Mouse (Mus musculus) heart, postnatal 0 days (tissue): ENCODE data around the gene Cdc42. TPM values are rescaled to one million over a fixed set of nuclear protein-coding genes. Genes with fewer than 3 reads are reported as not detected.

ENCODE experiments used
- ATAC-seq: fragments of 200-750 bp; cut with Nextera tagmentation; 2 replicates; pipeline ENCODE4 v1.8.0; 2017; ENCODE audit warnings: low read depth, moderate number of reproducible peaks, moderate library complexity; ENCODE audit not compliant: insufficient read depth
- DNase-seq: peaks from one replicate; pipeline ENCODE4 v3.0.0-alpha.2; 2016; ENCODE audit warnings: low spot score
- H3K27ac ChIP-seq: fragments of 300-500 bp; sonication (generic); 2 replicates; pipeline ENCODE4 v1.5.1; 2014; ENCODE audit warnings: low read depth, mild to moderate bottlenecking
- H3K27me3 ChIP-seq: fragments of 300-500 bp; sonication (generic); 2 replicates; pipeline ENCODE4 v1.6.1; 2014; ENCODE audit warnings: low read length, mixed read lengths; ENCODE audit not compliant: control insufficient read depth, insufficient read depth
- H3K36me3 ChIP-seq: fragments of 300-500 bp; sonication (generic); replicated peaks from 2 replicates; pipeline ENCODE4 v1.6.1; 2014; ENCODE audit warnings: low read length, mixed read lengths; ENCODE audit not compliant: control insufficient read depth, insufficient read depth
- H3K4me1 ChIP-seq: fragments of 300-500 bp; sonication (generic); 2 replicates; pipeline ENCODE4 v1.6.1; 2014; ENCODE audit warnings: antibody characterized with exemption; ENCODE audit not compliant: control insufficient read depth, insufficient read depth
- H3K4me2 ChIP-seq: fragments of 300-500 bp; sonication (generic); 2 replicates; pipeline ENCODE4 v1.6.1; 2014; ENCODE audit warnings: low read depth, mild to moderate bottlenecking, low read length, moderate library complexity
- H3K4me3 ChIP-seq: fragments of 300-500 bp; sonication (generic); 2 replicates; pipeline ENCODE4 v1.5.1; 2014; ENCODE audit warnings: low read depth, low read length
- H3K9ac ChIP-seq: fragments of 300-500 bp; sonication (generic); replicated peaks from 2 replicates; pipeline ENCODE4 v1.6.1; 2014; ENCODE audit warnings: low read depth, low read length, mixed read lengths
- H3K9me3 ChIP-seq: fragments of 300-500 bp; sonication (generic); replicated peaks from 2 replicates; pipeline ENCODE4 v1.6.1; 2016; ENCODE audit warnings: low read length; ENCODE audit not compliant: control insufficient read depth
- CTCF ChIP-seq: IDR thresholded peaks from 2 replicates; pipeline ENCODE4 v1.5.1; 2016; ENCODE audit warnings: antibody characterized with exemption, control low read depth, low read depth
- EP300 ChIP-seq: IDR thresholded peaks from 2 replicates; pipeline ENCODE4 v1.6.1; 2016; ENCODE audit warnings: antibody characterized with exemption, low read depth
- WGBS: fragments of 180-500 bp; shearing (Covaris S2); extraction: QIAGEN DNeasy Blood & Tissue Kit; methylation state at CpG from one replicate; pipeline ENCODE4 v1.1.7; 2014; 5-methylcytosine and 5-hydroxymethylcytosine counted together
- polyA plus RNA-seq: library from polyadenylated mRNA; unstranded; fragments of >200 nt; fragmentation: Nextera tagmentation; extraction: Ambion mirVana; gene quantifications from 2 replicates; pipeline ENCODE4 v1.2.1, GENCODE M21; 2015
- total RNA-seq: library from RNA; depleted of rRNA; stranded (reverse); fragments of >200 nt; gene quantifications from 2 replicates; pipeline ENCODE4 v1.2.3, GENCODE M21; 2014; ENCODE audit warnings: low replicate concordance

Cdc42 gene
- total and polyA plus RNA-seq, 2 experiments from 2014 or later, result 295 to 397 TPM

DNA sequence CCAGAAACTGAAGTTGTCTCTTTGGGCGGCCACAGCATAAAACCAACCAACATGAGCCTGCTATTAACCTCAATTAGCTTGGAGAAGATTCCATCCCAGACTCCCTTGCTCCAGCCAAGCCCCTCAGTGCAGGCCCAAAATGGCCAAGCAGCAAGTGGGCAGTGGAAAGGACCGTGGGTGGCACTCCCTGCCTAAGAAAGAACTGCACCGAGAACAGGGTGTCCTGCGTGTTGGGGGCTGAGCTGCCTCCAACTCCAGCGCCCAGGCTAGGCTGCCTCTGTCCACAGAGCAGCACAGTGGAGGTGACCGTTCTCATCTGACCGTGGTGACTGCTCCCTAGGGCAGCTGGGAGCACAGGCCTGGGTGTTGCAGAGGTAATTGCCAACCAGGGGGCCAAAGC lies 63.5 kb downstream of the Cdc42 start:
- 77% methylated on average over 7 of the region's 7 CpGs for WGBS
- no peak for DNase-seq
- H3K9me3 ChIP-seq, result no peaks in the 10 kb centered on the region
- no peaks in the 10 kb centered on the region for H3K27me3 ChIP-seq
- H3K4me3 ChIP-seq, result no peak overlapping the region
- no peak overlapping the region for H3K9ac ChIP-seq
- TF ChIP-seq CTCF (no peak), EP300 (no peak)
- no peaks in the 10 kb centered on the region for H3K36me3 ChIP-seq
- H3K27ac ChIP-seq, result no peak overlapping the region
- H3K4me1 ChIP-seq, result no peaks in the 10 kb centered on the region
- H3K4me2 ChIP-seq, result no peak overlapping the region
- no peak for ATAC-seq

DNA sequence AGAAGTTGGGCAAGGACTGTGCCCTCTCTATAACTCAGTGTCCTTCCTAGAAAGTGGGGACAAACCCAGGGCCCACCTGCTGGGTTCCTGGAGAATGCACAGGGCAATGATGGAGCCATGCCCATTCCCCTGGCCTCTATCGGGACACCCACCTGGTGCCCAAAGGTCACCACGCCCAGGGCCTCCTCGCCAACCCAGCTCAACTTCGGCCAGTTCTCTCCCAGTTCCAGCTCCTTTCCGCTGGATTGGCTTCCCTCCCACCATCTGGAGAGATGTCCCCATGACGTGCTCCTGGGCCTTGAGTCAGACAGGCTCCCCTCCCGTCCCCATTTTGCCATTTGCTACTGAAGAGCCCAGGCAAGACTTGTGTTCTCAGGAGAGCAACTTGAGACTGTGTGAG lies 64.9 kb downstream of the Cdc42 start:
- WGBS, result 82% methylated on average over 7 of the region's 7 CpGs
- Histone ChIP-seq H3K9ac (no peak overlapping the region), H3K27me3 (no peaks in the 10 kb centered on the region), H3K9me3 (no peaks in the 10 kb centered on the region), H3K4me3 (no peak overlapping the region), H3K4me2 (no peak overlapping the region), H3K36me3 (no peaks in the 10 kb centered on the region), H3K4me1 (no peaks in the 10 kb centered on the region), H3K27ac (no peak overlapping the region)
- TF ChIP-seq EP300, result no peak
- no peak for TF ChIP-seq CTCF
- no peak for DNase-seq
- ATAC-seq, result no peak

DNA sequence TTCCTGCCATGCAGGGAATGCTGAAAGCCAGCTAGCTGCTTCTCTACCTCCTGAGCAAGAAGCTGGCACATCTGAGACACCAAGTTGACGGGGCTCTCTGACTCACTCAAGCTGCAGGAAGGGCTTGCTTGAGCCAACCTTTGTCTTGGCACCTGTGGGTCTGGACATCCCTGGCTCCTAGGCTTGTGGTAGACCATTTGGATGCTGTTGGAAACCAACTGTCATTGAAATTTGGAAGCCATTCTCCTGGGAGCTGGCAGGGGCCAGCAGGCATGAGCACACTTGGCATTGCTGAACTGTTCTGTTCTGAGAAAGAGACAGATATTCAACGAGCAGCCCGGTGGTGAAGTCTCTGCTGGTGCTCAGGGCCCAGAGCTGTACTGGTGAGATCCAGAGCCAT lies 67.3 kb downstream of the Cdc42 start:
- no peak overlapping the region for H3K9ac ChIP-seq
- H3K4me2 ChIP-seq, result no peak overlapping the region
- H3K4me3 ChIP-seq, result no peak overlapping the region
- H3K9me3 ChIP-seq, result no peaks in the 10 kb centered on the region
- H3K27me3 ChIP-seq, result no peaks in the 10 kb centered on the region
- ATAC-seq (no peak), DNase-seq (no peak)
- no peaks in the 10 kb centered on the region for H3K4me1 ChIP-seq
- WGBS, result 64% methylated on average over 3 of the region's 3 CpGs
- H3K36me3 ChIP-seq, result no peaks in the 10 kb centered on the region
- TF ChIP-seq CTCF (no peak), EP300 (no peak)
- no peak overlapping the region for H3K27ac ChIP-seq

GRCm38 (mm10) chr4:137289701-137290100 lies 67.8 kb downstream of the Cdc42 start:
- DNase-seq, result no peak
- TF ChIP-seq EP300 (no peak), CTCF (no peak)
- ATAC-seq, result no peak
- Histone ChIP-seq H3K27ac (no peak overlapping the region), H3K4me3 (no peak overlapping the region), H3K9ac (no peak overlapping the region), H3K36me3 (no peaks in the 10 kb centered on the region), H3K4me1 (no peaks in the 10 kb centered on the region), H3K4me2 (no peak overlapping the region), H3K27me3 (peaks cover 3% of the 10 kb centered on the region), H3K9me3 (no peaks in the 10 kb centered on the region)
- 80% methylated on average over 6 of the region's 6 CpGs for WGBS

GRCm38 (mm10) chr4:137287818-137288217 lies 69.7 kb downstream of the Cdc42 start:
- Histone ChIP-seq H3K4me3 (no peak overlapping the region), H3K27ac (no peak overlapping the region), H3K4me2 (no peak overlapping the region), H3K4me1 (no peaks in the 10 kb centered on the region), H3K27me3 (peaks cover 22% of the 10 kb centered on the region), H3K9ac (no peak overlapping the region), H3K9me3 (no peaks in the 10 kb centered on the region), H3K36me3 (no peaks in the 10 kb centered on the region)
- TF ChIP-seq EP300 (no peak), CTCF (peak; percentile 82)
- ATAC-seq (no peak), DNase-seq (peak; percentile 52)
- 3% methylated on average over 4 of the region's 4 CpGs for WGBS

DNA sequence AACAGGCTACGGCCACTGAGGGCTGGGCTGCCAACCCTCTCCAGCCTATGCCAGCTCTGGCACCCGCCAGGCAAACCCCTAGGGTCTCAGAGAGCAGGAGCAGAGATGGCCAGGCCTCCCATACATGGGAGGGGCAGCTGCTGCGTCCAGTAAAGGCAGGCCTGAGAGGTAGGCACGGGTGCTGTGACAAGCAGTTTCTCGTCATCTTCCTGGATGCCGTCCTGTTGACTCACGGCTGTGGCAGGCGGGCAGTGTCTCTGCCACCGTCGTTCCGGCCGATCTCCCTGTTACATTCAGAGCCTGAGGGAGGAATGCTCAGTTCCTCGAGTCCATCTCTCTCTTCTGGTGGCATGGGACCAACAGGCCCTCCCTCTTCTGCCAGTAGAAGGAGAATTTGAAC lies 70.3 kb downstream of the Cdc42 start:
- DNase-seq, result no peak
- TF ChIP-seq EP300, result no peak
- no peak for TF ChIP-seq CTCF

More for the DNA sequence above, 70.3 kb downstream of the Cdc42 start:
- H3K36me3 ChIP-seq, result no peaks in the 10 kb centered on the region
- no peak for ATAC-seq
- H3K9me3 ChIP-seq, result no peaks in the 10 kb centered on the region
- no peak overlapping the region for H3K9ac ChIP-seq
- H3K27ac ChIP-seq, result no peak overlapping the region
- 70% methylated on average over 13 of the region's 13 CpGs for WGBS
- no peak overlapping the region for H3K4me2 ChIP-seq
- no peaks in the 10 kb centered on the region for H3K4me1 ChIP-seq
- H3K4me3 ChIP-seq, result no peak overlapping the region
- peaks cover 28% of the 10 kb centered on the region for H3K27me3 ChIP-seq
